Mouse (Mus musculus): ENCODE measurements at regions not wholly inside any gene's neighbourhood (a gene's known extent, or its start where the extent isn't known, plus 50 kb on each side); places are given as distances from the start of the nearest gene placed in this dataset.

DNA sequence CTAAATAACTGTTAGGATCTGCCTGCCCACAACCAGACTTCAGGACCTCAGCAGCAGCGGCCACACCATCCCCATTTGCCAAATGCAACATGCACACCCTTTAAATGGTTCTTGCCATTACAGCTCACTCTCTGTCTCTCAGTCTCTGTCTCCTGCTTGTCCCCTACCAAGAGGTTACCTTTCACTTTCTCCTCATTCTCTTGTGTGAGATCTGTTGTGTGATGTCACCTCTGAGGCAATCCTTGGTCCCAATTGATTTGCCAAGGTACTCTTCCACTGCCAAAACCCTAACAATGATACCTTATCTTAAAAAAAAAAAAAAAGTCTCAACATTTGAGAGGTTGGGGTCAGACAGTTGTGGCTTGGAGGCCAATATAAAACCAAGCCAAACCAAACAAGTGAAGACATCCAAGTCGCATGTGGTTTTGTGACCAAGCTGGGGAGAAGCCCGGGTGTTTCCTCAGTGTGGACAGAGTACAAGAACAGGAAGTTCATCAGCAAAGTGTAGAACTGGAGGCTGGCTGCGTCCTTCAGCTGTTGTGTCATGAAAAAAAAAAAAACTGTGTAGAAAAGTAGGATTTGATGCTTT is 464.2 kb downstream of the Slc4a3 start:
- DNase-seq = no peak

GRCm38 (mm10) chr1:76018588-76018987 is 472.5 kb downstream of the Slc4a3 start:
- DNase-seq = no peak

DNA sequence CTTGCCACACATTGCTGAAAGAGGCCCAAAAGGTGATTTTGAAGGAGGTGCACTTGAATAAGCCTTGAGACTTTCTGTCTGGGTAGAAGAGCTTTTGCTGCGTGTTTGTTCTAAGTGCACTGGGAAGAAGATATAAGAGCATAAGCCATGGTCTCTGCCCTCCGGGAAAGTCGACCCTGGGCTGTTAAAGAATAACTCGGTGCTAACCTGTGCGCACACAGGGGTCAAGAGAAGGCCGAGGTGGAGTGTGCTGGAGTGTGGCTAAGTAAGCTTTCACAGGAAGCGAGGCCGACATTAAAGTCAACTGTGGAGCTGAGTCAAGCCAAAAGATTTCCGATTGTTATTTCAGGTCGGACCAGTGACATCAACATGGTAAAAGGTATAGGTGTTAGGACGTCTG is 473.0 kb downstream of the Slc4a3 start:
- no peak for DNase-seq

- DNase-seq = no peak
Measured at GRCm38 (mm10) chr1:76024650-76025049, 478.6 kb downstream of the Slc4a3 start.

DNA sequence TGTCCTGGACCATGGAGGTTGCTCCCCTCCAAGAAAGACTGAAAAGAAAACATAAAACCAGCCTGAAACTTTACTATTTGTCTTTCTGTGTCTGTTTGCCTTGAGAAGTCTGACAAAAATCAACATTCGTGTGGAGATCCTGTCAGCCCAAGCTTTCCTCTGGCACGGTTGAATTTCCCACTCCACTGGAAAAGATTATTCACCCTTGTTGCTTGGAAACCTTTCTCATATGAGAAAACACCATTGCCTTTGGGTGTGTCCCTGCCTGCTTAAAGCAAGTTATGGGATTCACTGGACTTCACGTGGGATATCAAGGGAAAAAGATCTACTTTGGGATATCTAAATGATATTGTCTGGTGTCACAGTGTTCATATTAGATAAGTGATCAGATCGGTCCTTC is 479.3 kb downstream of the Slc4a3 start:
- no peak for DNase-seq

- no peak for DNase-seq
Measured at GRCm38 (mm10) chr1:76029059-76029458, 483.0 kb downstream of the Slc4a3 start.

DNA sequence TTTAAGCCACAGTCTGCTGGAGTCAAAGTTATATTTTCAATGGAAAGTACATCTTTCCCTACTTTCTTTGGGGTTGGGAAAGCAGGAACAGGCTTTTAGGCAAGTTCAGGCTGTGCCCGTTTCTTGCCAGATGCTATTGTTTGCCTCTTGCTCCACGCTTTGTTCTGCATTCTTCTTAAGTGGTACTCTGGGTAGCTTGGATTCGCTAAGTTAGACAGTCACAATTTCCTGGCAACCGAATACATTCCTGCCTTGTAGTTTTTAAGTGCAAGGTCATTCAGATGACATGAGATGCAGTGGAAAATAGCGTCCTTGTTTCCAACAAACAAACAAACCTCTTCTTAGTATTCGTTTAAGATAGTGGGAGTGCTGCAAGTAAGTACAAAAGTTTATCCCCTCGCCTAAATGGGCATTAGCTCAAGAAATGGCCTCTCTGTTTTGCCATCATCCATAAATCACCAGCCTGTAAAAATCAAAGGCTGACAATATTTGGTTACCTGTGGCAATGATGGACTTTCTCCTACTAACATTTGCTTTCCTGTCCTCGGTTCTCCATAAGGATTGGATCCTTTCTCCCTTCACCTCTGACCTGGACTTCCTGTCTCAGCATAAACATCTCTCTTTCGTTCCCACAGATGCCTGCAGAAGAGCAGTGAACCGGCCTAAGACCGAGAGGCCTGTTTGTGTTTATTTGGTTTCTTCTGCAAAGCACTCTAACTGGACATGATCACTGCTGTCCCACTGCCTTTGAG is 485.3 kb downstream of the Slc4a3 start:
- peak; percentile 11 for DNase-seq

DNA sequence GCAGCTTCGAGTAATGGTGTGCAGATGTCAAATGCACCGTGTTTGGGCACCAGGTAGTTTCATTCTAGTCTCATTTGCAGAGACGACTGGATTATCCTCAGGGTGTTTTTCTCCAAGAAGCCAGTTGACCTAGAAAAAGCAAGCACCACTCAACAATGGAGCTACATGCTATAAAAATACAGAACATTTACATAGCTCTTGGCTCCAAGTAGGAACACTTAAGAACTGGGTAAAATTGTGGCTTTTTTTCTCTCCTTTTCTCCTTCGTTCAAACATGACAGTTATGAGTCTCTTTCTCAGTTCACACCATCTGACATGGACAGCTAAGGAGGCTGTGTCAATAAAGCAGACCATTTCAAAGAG is 485.8 kb downstream of the Slc4a3 start:
- DNase-seq = no peak

DNA sequence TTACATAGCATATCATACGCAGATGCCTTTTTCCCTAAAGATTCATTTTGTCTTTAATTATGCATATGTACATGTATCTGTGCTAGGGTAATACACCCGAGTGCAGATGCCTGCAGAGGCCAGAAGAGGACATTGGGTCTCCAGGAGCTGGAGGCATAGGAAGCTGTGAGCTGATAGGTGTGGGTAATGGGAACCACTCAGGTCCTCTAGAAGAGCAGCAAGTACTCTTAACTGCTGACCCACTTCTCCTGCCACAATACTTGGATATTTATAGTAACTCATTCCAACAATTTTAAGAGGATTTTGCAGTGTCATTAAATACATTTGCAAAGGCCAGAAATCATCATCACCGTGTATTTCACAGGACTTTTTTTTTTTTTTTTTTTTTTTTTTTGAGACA is 486.6 kb downstream of the Slc4a3 start:
- no peak for DNase-seq

- DNase-seq = no peak
Measured at GRCm38 (mm10) chr1:76036316-76036715, 490.2 kb downstream of the Slc4a3 start.

DNA sequence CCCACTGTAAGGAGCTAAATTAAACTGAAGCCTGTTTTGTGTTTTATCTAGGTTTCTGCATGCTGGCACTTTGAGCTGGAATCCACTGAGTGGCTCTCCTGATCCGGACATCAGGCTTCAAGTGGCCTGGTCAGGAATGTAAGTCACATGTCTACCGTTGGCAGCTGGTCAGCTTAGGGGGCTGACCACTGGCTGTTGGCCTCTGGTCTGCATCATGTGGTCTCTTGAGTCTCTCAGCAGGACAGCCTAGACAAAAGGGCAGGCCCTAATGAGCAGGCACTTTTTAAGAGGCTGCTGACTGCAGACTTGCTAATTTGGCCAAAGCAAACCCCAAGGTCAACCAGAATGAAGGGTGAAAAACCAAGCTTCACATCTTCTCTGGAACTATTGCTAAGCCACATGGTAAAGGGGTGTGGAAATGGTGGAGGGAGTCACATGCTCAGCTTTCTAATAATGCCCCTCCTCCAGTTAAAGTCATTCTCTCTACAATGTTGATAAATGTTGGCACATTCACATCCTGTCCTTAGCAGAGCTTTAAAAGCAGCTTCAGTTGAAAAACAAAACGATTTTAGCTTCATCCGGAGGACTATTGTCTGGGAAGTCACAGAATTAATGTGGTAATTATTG is 493.1 kb downstream of the Slc4a3 start:
- peak; percentile 12 for DNase-seq

DNA sequence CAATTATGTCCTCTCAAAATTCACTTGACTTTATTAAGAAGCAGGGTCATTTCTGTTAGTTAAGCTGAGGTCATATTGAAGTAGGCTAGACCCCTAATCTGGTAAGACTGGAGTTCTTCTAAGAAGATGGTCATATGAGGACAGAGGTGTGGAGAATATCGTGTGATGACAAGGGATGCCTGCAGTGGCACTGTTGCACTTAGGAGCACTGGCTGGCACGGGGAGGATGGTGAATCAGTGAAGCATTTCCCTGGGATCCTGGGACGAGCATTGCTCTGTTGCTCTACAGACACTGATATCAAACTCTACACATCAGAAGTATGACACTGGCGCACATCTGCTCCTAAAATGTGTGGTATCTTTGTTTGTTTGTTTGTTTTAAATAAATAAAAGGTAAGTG is 493.6 kb downstream of the Slc4a3 start:
- no peak for DNase-seq

GRCm38 (mm10) chr1:76050264-76050663 is 504.2 kb downstream of the Slc4a3 start:
- DNase-seq = no peak

DNA sequence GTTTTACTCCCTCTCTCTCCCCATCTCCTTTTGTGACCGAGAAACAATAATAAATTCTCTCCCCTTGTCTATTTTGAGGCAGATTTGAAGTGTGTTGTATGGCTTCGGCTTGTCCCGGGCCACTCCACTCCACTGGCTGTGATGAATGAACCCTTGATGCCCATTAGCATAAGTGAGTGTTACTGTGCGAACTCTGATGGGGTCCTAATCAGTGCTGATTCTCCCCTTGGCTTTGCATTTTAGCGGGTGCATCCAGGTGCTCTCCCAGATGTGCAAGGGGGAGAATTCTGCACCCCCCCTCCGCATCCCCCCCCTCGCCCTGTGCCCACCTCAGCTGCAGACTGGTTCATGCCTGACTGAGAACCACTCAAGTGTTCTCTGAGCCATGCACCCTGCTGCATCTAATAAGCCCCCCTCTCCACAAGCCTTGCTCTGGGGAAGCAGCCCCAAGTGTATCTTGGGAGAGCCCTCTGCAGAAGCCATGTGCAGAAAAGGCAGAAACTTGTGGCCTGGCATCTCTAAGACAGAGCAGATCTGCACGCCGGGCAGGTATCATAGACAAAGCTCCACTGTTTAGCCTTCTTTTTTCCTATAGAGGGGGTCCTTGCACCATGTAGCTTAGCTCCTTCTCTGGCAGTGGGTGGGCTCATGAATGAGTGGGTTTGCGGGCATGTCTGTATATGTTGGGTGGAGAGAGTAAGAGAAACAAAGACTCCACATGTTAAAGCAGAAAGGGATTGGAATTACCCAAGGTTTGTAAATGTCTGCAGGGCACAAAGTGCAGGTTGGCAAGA is 507.5 kb downstream of the Slc4a3 start:
- no peak for DNase-seq

DNA sequence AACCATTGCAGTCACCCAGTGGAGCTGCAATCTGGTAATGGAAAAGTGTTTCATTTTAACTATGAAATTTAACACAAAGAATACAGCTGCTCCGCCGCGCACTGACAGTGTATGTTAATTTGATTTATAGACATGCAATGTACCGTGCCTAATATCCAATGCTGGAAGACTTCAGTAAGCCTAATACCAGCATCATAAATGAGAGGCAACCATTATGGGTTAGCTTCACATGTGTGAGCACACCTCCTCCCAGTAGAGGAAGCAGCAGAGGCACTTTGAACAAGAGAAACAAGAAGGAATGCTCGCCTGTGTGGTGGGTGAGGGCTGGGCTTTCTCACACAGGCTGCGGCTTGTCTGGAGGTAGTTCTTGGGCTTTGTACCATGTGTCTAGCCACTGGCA is 519.7 kb downstream of the Slc4a3 start:
- no peak for DNase-seq

DNA sequence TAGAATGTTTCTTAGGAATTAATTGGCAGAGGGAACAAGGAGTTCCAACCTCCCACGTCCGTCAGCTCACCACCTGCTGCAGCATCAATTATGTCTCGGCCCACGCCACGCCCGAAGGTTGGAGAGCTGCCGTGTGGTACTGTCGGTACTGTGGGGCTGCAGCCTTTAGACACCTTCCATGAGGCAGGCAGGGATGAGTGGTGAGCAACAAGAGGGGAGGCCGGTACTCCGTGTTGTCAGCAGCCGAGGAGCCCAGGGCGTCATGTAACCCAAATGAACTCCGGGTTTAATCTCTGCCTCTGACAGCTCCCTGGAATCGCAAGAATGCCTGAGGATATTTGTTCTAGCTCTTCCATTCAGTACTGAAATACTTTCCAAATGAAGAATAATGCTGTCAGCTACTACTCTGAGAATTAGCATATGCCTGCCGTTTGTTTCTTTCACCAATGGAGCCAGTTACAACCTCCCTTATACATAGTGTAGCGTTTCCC is 524.8 kb downstream of the Slc4a3 start:
- no peak for DNase-seq

- no peak for DNase-seq
Measured at GRCm38 (mm10) chr1:76075213-76075612, 529.1 kb downstream of the Slc4a3 start.

DNA sequence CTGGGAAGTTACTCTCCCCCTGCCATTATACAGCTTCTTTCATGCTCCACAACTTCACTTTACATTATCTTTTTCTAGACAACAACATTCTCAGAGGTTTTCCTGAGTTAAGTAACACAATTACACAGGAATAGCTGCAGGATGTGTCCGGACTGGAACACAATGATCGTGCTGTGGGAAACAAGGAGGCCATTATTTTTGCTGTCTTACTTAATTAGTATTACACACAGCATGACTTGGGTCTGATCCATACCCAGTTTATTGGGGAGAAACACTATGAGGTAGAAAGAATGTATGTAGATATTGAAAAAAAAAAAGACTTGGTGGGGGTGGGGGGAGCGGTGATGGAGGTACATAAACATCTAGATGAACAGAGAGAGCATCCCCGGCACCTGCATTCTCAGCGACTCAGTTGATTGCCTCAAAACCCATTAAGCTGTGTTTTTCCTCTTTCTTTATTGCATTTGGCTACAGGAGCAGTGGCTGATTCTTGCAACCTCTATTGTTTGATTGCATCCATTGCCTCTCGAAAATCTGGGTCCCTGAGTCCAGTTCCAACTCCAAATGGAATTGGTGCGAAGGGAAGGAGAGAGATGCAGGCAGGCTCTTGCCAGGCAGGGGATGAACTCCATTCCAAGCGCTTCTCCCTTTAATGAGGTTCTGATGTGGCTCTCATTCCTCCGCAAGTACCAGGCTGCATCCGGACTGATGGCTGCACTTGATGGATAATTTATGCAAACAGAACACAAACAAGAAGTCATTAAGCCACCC is 529.8 kb downstream of the Slc4a3 start:
- DNase-seq = no peak

- DNase-seq = no peak
Measured at GRCm38 (mm10) chr1:76080241-76080640, 534.2 kb downstream of the Slc4a3 start.

GRCm38 (mm10) chr1:76081700-76082099 is 535.6 kb downstream of the Slc4a3 start:
- DNase-seq = no peak

- peak; percentile 15 for DNase-seq
Measured at GRCm38 (mm10) chr1:76083273-76084036, 537.4 kb downstream of the Slc4a3 start.

DNA sequence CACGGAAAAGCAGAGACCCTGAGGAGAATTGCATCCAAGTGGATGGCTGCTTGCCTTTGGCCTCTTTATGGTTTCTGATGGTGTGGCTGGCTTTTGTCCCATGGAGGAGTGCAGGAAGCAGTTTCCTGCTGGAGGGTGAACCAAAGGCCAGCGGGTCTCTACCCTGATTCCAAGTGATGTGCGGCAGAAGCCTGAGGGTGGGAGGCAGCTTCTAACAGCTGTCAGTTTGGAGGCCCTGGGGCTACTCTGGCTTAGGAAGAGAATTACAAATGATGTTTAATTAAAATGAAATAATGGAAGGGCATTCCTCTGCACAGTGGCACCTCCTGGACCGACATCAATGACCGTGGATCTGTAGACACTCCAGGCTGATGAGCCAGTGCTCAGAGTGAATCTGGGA is 545.0 kb downstream of the Slc4a3 start:
- DNase-seq = no peak

Data from adrenal gland, adult 8-10 months (tissue).